Mouse (Mus musculus) E14TG2a.4 (cell line): Measurements from ENCODE around the gene Ipo11.

Experiments used
- H3K27me3 ChIP-seq: 2 replicates; pipeline ENCODE4 v1.6.1; 2014; ENCODE audit warnings: low read length, control low read depth; ENCODE audit not compliant: insufficient read depth
- H3K36me3 ChIP-seq: 2 replicates; pipeline ENCODE4 v1.6.1; 2014; ENCODE audit warnings: low read length, control low read depth; ENCODE audit not compliant: insufficient read depth
- H3K4me1 ChIP-seq: replicated peaks from 2 replicates; pipeline ENCODE4 v1.6.1; 2014; ENCODE audit warnings: low read depth, low read length, control low read depth
- H3K4me3 ChIP-seq: replicated peaks from 2 replicates; pipeline ENCODE4 v1.5.1; 2014; ENCODE audit warnings: mild to moderate bottlenecking, low read length
- H3K9me3 ChIP-seq: 2 replicates; pipeline ENCODE4 v1.6.1; 2014; ENCODE audit warnings: low read length, control low read depth
- CTCF ChIP-seq: conservative IDR thresholded peaks from 2 replicates; pipeline ENCODE4 v1.5.1; 2014; ENCODE audit warnings: low read length
- NANOG ChIP-seq: IDR thresholded peaks from 2 replicates; pipeline ENCODE4 v1.6.1; 2014; ENCODE audit warnings: borderline replicate concordance, low read length, mixed read lengths
- POU5F1 ChIP-seq: IDR thresholded peaks from 2 replicates; pipeline ENCODE4 v1.6.1; 2014; ENCODE audit warnings: low read length, borderline replicate concordance

Gene Ipo11

DNA sequence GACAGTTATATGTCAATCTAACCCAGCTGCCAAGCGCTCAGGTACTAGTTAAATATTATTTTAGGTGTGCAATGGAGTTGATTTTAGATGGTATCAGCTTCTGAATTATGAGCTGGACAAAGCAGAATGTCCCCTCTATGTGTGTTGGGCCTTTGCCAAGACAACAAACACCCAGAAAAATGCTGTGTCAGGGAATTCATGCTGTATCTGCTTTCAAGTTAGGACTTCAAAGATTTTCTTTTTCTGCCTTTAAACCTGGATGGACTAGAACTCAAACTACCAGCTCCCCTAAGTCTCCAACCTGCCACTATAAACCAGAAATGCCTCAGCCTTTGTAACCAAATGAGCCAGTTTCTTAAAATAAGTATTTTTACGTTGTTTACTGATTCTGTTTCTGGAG is 116.6 kb downstream of the Ipo11 start:
- Histone ChIP-seq H3K4me3 (no peak overlapping the region), H3K9me3 (no peaks in the 10 kb centered on the region), H3K27me3 (no peaks in the 10 kb centered on the region), H3K4me1 (no peaks in the 10 kb centered on the region; the same call in none of the 2 replicates), H3K36me3 (peaks cover 71% of the 10 kb centered on the region)
- TF ChIP-seq POU5F1 = no peak
- TF ChIP-seq NANOG = no peak
- no peak for TF ChIP-seq CTCF

- H3K4me3 ChIP-seq = no peak overlapping the region
- H3K27me3 ChIP-seq = no peaks in the 10 kb centered on the region
- peaks cover 67% of the 10 kb centered on the region for H3K36me3 ChIP-seq
- no peaks in the 10 kb centered on the region for H3K9me3 ChIP-seq
- no peaks in the 10 kb centered on the region; the same call in none of the 2 replicates for H3K4me1 ChIP-seq
- TF ChIP-seq CTCF (no peak), NANOG (no peak), POU5F1 (no peak)
Observed at GRCm38 (mm10) chr13:106819749-106820148, 117.0 kb downstream of the Ipo11 start.

DNA sequence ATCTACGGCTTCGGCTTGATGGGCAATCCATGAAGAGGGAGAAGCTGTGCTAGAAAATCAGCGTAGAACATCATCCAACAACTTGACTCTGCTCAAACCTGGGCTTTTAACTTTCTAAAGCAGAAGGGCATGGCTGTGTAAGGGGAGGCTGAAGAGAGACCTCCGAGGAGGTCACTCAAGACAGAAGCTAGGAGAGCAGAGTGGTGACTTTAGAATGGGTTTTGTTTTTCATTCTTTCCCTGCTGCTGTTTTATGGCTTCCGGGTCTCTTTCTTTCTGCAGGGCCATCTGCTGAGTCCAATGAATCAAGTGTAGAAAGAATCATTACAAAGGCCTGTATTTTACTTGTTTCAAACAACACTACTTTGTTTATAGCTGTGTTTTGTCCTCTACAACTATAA is 119.7 kb downstream of the Ipo11 start:
- Histone ChIP-seq H3K4me1 (no peaks in the 10 kb centered on the region; the same call in none of the 2 replicates), H3K27me3 (no peaks in the 10 kb centered on the region), H3K36me3 (peaks cover 76% of the 10 kb centered on the region), H3K4me3 (no peak overlapping the region), H3K9me3 (no peaks in the 10 kb centered on the region)
- TF ChIP-seq CTCF = no peak
- no peak for TF ChIP-seq NANOG
- no peak for TF ChIP-seq POU5F1

DNA sequence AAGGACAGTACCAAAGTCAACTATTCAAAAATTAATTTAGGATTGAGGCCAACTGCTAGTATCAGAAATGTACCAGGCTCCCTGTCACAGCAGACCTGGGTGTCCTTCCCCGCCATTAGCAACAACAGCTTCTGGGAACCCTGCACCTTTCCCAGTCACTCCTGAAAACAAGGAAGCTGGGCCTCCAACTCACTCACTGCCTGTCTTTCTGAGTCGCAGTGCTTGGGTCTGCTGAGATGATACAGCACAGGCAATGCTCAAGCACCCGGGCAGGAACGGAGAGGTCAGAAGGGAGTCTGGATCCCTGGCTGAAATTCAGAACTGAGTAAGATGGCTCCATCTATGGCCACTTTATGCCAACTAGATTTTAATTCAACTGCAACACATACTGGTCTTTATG is 123.2 kb downstream of the Ipo11 start:
- TF ChIP-seq POU5F1 = no peak
- no peak for TF ChIP-seq CTCF
- TF ChIP-seq NANOG = no peak

GRCm38 (mm10) chr13:106813087-106813486 is 123.7 kb downstream of the Ipo11 start:
- Histone ChIP-seq H3K9me3 (no peaks in the 10 kb centered on the region), H3K4me3 (no peak overlapping the region), H3K4me1 (no peaks in the 10 kb centered on the region; the same call in none of the 2 replicates), H3K36me3 (peaks cover 76% of the 10 kb centered on the region), H3K27me3 (no peaks in the 10 kb centered on the region)
- no peak for TF ChIP-seq POU5F1
- TF ChIP-seq NANOG = no peak
- TF ChIP-seq CTCF = no peak

More for the DNA sequence above, 123.2 kb downstream of the Ipo11 start:
- peaks cover 80% of the 10 kb centered on the region for H3K36me3 ChIP-seq
- no peaks in the 10 kb centered on the region; the same call in none of the 2 replicates for H3K4me1 ChIP-seq
- H3K4me3 ChIP-seq = no peak overlapping the region
- no peaks in the 10 kb centered on the region for H3K9me3 ChIP-seq
- H3K27me3 ChIP-seq = no peaks in the 10 kb centered on the region

DNA sequence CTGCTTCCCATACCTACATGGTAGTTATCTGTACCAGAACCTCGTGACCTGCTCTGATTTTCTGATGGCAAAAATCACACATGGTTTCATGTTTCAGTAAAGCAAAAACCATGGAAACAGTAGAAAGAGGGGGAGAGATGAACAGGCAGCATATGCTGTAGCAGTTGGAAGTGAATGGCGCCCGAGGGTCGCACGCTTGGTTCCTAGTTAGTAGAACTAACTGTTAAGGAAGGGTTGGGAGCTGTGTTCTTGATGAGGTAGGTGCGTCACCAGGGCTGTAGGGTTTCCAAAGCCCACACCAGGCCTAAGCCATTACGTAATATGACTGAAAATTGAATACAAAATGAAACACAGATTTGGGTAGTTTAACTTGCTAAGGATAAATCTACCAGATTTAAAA is 126.6 kb downstream of the Ipo11 start:
- H3K4me3 ChIP-seq = no peak overlapping the region
- peaks cover 70% of the 10 kb centered on the region for H3K36me3 ChIP-seq
- no peaks in the 10 kb centered on the region for H3K4me1 ChIP-seq
- no peaks in the 10 kb centered on the region for H3K27me3 ChIP-seq
- TF ChIP-seq POU5F1 = no peak
- no peak for TF ChIP-seq NANOG
- no peak for TF ChIP-seq CTCF
- H3K9me3 ChIP-seq = no peaks in the 10 kb centered on the region

DNA sequence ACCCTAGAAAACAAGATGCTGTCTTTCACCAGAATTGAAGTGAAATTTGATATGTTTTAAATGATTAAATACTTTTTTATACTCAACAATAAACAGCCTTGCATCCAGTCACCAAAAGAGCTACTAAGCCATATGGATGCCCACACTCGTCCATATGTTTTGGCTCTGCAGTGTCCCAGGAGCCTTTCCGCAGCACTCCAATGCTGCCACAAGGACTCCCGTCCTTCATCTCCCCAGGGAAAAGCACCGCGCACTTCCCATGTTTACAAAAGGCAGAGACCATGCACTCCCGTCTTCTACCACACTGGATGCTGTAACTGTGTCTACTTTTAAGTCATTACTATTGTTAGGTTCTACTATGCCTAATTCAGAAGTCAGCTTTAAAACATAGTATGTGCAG is 127.9 kb downstream of the Ipo11 start:
- Histone ChIP-seq H3K4me1 (no peaks in the 10 kb centered on the region), H3K4me3 (no peak overlapping the region), H3K27me3 (no peaks in the 10 kb centered on the region), H3K9me3 (no peaks in the 10 kb centered on the region), H3K36me3 (peaks cover 75% of the 10 kb centered on the region)
- TF ChIP-seq CTCF = no peak
- TF ChIP-seq NANOG = no peak
- TF ChIP-seq POU5F1 = no peak

GRCm38 (mm10) chr13:106808315-106808714 is 128.4 kb downstream of the Ipo11 start:
- H3K36me3 ChIP-seq = peaks cover 76% of the 10 kb centered on the region
- no peak overlapping the region for H3K4me3 ChIP-seq
- TF ChIP-seq POU5F1 = no peak
- no peak for TF ChIP-seq CTCF
- no peak for TF ChIP-seq NANOG
- H3K27me3 ChIP-seq = no peaks in the 10 kb centered on the region
- H3K9me3 ChIP-seq = no peaks in the 10 kb centered on the region
- no peaks in the 10 kb centered on the region for H3K4me1 ChIP-seq

GRCm38 (mm10) chr13:106807303-106807702 is 129.5 kb downstream of the Ipo11 start:
- TF ChIP-seq POU5F1 (no peak), NANOG (no peak), CTCF (no peak)
- Histone ChIP-seq H3K27me3 (no peaks in the 10 kb centered on the region), H3K36me3 (peaks cover 78% of the 10 kb centered on the region), H3K4me1 (no peaks in the 10 kb centered on the region), H3K9me3 (no peaks in the 10 kb centered on the region), H3K4me3 (no peak overlapping the region)
